Mouse (Mus musculus): Measurements from ENCODE around the gene Slc25a42.

GRCm38 (mm10) chr8:70139981-70140380, 72.1 kb downstream of the Slc25a42 start:
- TF ChIP-seq CTCF (IDR thresholded peaks at IDR 0.05; ENCODE audit: control insufficient read depth, insufficient read depth, low read length) (no peak), POLR2A (IDR thresholded peaks at IDR 0.05; ENCODE audit: borderline replicate concordance, control insufficient read depth, low read depth, low read length) (no peak)
